Mouse (Mus musculus) liver, embryonic 18 days (tissue): ENCODE measurements around the gene Itpk1. TPM values are rescaled to one million over a fixed set of nuclear protein-coding genes. Genes with fewer than 3 reads are reported as not detected.

ENCODE experiments used
- polyA plus RNA-seq: library from polyadenylated mRNA; depleted of rRNA; stranded (reverse); fragments of >200 nt; gene quantifications from 2 replicates; pipeline ENCODE4 v1.2.3, GENCODE M21; 2012; rRNA removed

The Itpk1 gene
- polyA plus RNA-seq: 4.5 and 4.9 TPM in 2 replicates

GRCm38 (mm10) chr12:102704457-102705198 lies at the start of gene Itpk1:
Gene Itpk1 (minus strand): TSS chr12:102704930.

GRCm38 (mm10) chr12:102743589-102744574 lies 39.2 kb upstream of the Itpk1 start, which contains the start of the genes Moap1 and Tmem251:
Gene Moap1 (minus strand): TSS chr12:102743661.
Gene Tmem251 (plus strand): TSS chr12:102743762.

GRCm38 (mm10) chr12:102554721-102555516 lies 149.8 kb downstream of the Itpk1 start, which contains the start of gene Chga:
Gene Chga (plus strand): TSS chr12:102554969.

Other genes starting within 250 kb of the Itpk1 start
- 12.8 and 14.3 TPM in 2 replicates for gene Golga5, start 235.8 kb downstream of the Itpk1 start, polyA plus RNA-seq
- gene Chga, start 150.0 kb downstream of the Itpk1 start, polyA plus RNA-seq: 0.16 and 0.23 TPM in 2 replicates
- 0.87 and 1.2 TPM in 2 replicates for gene Moap1, start 38.7 kb upstream of the Itpk1 start, polyA plus RNA-seq
- gene Tmem251, start 38.8 kb upstream of the Itpk1 start, polyA plus RNA-seq: 1.6 and 1.7 TPM in 2 replicates
- not detected in 2 replicates for gene Gm28051, start 52.8 kb upstream of the Itpk1 start, polyA plus RNA-seq
- gene Gon7, start 52.9 kb upstream of the Itpk1 start, polyA plus RNA-seq: 7.2 and 8.0 TPM in 2 replicates
- gene Ubr7, start 53.0 kb upstream of the Itpk1 start, polyA plus RNA-seq: 10.6 and 10.9 TPM in 2 replicates
- gene Gm20604, start 53.7 kb upstream of the Itpk1 start, polyA plus RNA-seq: 4.2 and 4.3 TPM in 2 replicates
- gene Btbd7, start 173.5 kb upstream of the Itpk1 start, polyA plus RNA-seq: 4.5 and 4.9 TPM in 2 replicates
- gene Cox8c, start 194.4 kb upstream of the Itpk1 start, polyA plus RNA-seq: not detected in 2 replicates
- 0.08 and 0.10 TPM in 2 replicates for gene Unc79, start 243.9 kb upstream of the Itpk1 start, polyA plus RNA-seq